Mouse (Mus musculus) midbrain, postnatal 0 days (tissue): ENCODE data around the gene Kcnma1. TPM values are rescaled to one million over a fixed set of nuclear protein-coding genes. Genes with fewer than 3 reads are reported as not detected.
A peak's percentile ranks its signal among the peaks of the same experiment; 100 is the strongest.

Experiments used
- ATAC-seq: fragments of 200-750 bp; cut with Nextera tagmentation; 2 replicates; pipeline ENCODE4 v1.8.0; 2017; ENCODE audit warnings: moderate number of reproducible peaks, mild to moderate bottlenecking, moderate TSS enrichment, moderate library complexity; ENCODE audit not compliant: low FRiP score
- DNase-seq: peaks from one replicate; pipeline ENCODE4 v3.0.0-alpha.2; 2015; ENCODE audit warnings: low spot score
- H3K27ac ChIP-seq: fragments of 300-500 bp; sonication (generic); 2 replicates; pipeline ENCODE4 v1.5.1; 2014; ENCODE audit warnings: low read depth, mild to moderate bottlenecking, low read length, mixed read lengths
- H3K27me3 ChIP-seq: fragments of 300-500 bp; sonication (generic); 2 replicates; pipeline ENCODE4 v1.6.1; 2014; ENCODE audit warnings: low read length, control low read depth, mixed read lengths; ENCODE audit not compliant: insufficient read depth
- H3K36me3 ChIP-seq: fragments of 300-500 bp; sonication (generic); 2 replicates; pipeline ENCODE4 v1.6.1; 2014; ENCODE audit warnings: low read length, control low read depth, mixed read lengths; ENCODE audit not compliant: insufficient read depth
- H3K4me1 ChIP-seq: fragments of 300-500 bp; sonication (generic); 2 replicates; pipeline ENCODE4 v1.6.1; 2014; ENCODE audit warnings: mild to moderate bottlenecking, control low read depth, antibody characterized with exemption, low read length, mixed read lengths; ENCODE audit not compliant: insufficient read depth
- H3K4me2 ChIP-seq: fragments of 300-500 bp; sonication (generic); 2 replicates; pipeline ENCODE4 v1.6.1; 2014; ENCODE audit warnings: low read depth, mild to moderate bottlenecking, low read length, mixed read lengths; ENCODE audit not compliant: poor library complexity, severe bottlenecking
- H3K4me3 ChIP-seq: fragments of 300-500 bp; sonication (generic); 2 replicates; pipeline ENCODE4 v1.5.1; 2014; ENCODE audit warnings: low read depth, mild to moderate bottlenecking, low read length, moderate library complexity
- H3K9ac ChIP-seq: fragments of 300-500 bp; sonication (generic); replicated peaks from 2 replicates; pipeline ENCODE4 v1.6.1; 2014; ENCODE audit warnings: mild to moderate bottlenecking, low read length, moderate library complexity, mixed read lengths; ENCODE audit not compliant: poor library complexity, severe bottlenecking
- H3K9me3 ChIP-seq: fragments of 300-500 bp; sonication (generic); 2 replicates; pipeline ENCODE4 v1.6.1; 2016; ENCODE audit warnings: low read length, control low read depth
- CTCF ChIP-seq: IDR thresholded peaks from 2 replicates; pipeline ENCODE4 v1.5.1; 2016; ENCODE audit warnings: antibody characterized with exemption, mild to moderate bottlenecking
- WGBS: fragments of 180-500 bp; shearing (Covaris S2); extraction: QIAGEN DNeasy Blood & Tissue Kit; methylation state at CpG from one replicate; pipeline ENCODE4 v1.1.7; 2014; 5-methylcytosine and 5-hydroxymethylcytosine counted together
- polyA plus RNA-seq: library from polyadenylated mRNA; unstranded; fragments of >200 nt; fragmentation: Nextera tagmentation; extraction: Ambion mirVana; gene quantifications from 2 replicates; pipeline ENCODE4 v1.2.1, GENCODE M21; 2015
- total RNA-seq: library from RNA; depleted of rRNA; stranded (reverse); fragments of >200 nt; gene quantifications from 2 replicates; pipeline ENCODE4 v1.2.3, GENCODE M21; 2014

The Kcnma1 gene
- total and polyA plus RNA-seq, 2 experiments from 2014 or later = 20.6 to 45.7 TPM

GRCm38 (mm10) chr14:23714396-23715131, 299.7 kb downstream of the Kcnma1 start:
- Histone ChIP-seq H3K9ac (no peak overlapping the region), H3K9me3 (no peaks in the 10 kb centered on the region), H3K36me3 (no peaks in the 10 kb centered on the region), H3K4me3 (no peak overlapping the region), H3K4me1 (no peaks in the 10 kb centered on the region), H3K27me3 (no peaks in the 10 kb centered on the region), H3K4me2 (no peak overlapping the region), H3K27ac (no peak overlapping the region)
- 61% methylated on average over 7 of the region's 7 CpGs for WGBS
- TF ChIP-seq CTCF = no peak
- no peak for DNase-seq
- 0 out of 2 replicates have a peak, but pooled peaks have one; percentile 27 for ATAC-seq

DNA sequence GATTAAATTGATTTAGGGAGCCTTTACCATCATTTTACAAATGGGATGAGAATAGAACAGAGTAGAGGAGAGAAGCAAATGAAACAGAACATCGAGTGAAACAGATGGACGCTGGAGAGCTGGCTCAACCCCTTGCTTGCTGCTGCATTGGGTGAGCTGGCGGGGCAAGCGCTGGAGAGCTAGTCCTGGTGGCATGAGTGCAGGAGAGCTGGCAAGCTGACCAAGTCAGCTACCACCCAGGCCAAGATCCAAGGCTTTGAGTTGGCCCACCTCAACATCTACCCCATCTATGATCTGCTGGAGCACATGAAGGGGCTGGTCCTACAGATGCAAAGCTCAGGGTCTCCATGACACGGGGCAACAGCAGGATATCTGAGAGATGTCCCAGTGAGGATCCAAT, 301.4 kb downstream of the Kcnma1 start:
- no peak for TF ChIP-seq CTCF
- H3K4me2 ChIP-seq = no peak overlapping the region
- H3K27ac ChIP-seq = no peak overlapping the region
- 93% methylated on average over 5 of the region's 5 CpGs for WGBS
- H3K4me1 ChIP-seq = no peaks in the 10 kb centered on the region
- no peaks in the 10 kb centered on the region for H3K27me3 ChIP-seq
- no peak overlapping the region for H3K4me3 ChIP-seq
- no peaks in the 10 kb centered on the region for H3K36me3 ChIP-seq
- ATAC-seq (no peak), DNase-seq (no peak)
- H3K9ac ChIP-seq = no peak overlapping the region
- no peaks in the 10 kb centered on the region for H3K9me3 ChIP-seq

DNA sequence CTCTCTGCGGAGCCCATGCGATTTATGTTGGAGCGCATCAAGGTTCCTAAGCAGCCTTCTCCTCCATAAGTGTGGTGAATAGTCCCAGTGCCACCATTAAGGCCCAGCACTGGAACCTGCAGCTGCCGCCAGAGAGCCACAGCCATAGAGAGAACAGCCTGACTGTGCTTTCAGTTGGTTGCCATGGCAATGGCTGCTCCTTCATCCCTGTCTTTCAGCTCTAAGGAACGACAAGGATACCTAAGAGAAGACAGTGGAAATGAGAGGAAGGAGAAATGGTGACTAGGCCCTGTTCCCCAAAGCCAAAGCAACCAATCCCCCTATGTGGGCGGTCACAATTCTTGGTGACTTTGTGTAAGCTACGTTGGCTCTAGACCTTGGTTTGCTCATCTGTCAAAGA, 303.3 kb downstream of the Kcnma1 start:
- no peak overlapping the region for H3K4me3 ChIP-seq

DNA sequence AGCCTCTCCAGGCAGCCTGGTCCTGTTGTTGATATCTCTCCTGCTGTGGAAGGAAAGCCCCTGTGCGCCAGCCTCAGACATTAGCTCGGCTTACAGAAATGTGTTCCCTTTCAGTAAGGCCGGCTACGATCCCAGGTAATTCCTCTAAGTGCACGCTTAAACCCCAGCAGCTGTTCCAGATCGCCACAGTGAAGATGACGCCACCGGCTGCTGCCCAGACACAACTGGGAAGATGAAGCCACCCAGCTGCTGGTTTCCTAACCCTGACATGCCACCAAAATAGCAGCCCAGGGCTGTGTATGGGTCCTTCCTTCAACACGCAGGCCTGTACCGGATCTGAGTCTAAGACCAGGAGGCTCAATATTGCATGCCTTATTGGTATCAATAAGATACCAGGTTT, 307.5 kb downstream of the Kcnma1 start:
- Histone ChIP-seq H3K4me3 (no peak overlapping the region), H3K4me1 (0 out of 2 replicates have a peak, but pooled peaks cover 3% of the 10 kb centered on the region), H3K9ac (no peak overlapping the region), H3K27me3 (no peaks in the 10 kb centered on the region), H3K4me2 (no peak overlapping the region), H3K27ac (no peak overlapping the region), H3K9me3 (no peaks in the 10 kb centered on the region), H3K36me3 (no peaks in the 10 kb centered on the region)
- WGBS = 73% methylated on average over 10 of the region's 10 CpGs
- ATAC-seq (no peak), DNase-seq (no peak)
- TF ChIP-seq CTCF = no peak

More for the DNA sequence above, 303.3 kb downstream of the Kcnma1 start:
- no peaks in the 10 kb centered on the region for H3K9me3 ChIP-seq
- H3K4me2 ChIP-seq = no peak overlapping the region
- no peaks in the 10 kb centered on the region for H3K4me1 ChIP-seq
- 65% methylated on average over 7 of the region's 7 CpGs for WGBS
- ATAC-seq (no peak), DNase-seq (peak; percentile 54)
- H3K27ac ChIP-seq = 0 out of 2 replicates have a peak overlapping the region, but pooled peaks have one; percentile 27
- H3K36me3 ChIP-seq = no peaks in the 10 kb centered on the region
- no peaks in the 10 kb centered on the region for H3K27me3 ChIP-seq
- no peak for TF ChIP-seq CTCF
- no peak overlapping the region for H3K9ac ChIP-seq

GRCm38 (mm10) chr14:23705647-23706046, 308.6 kb downstream of the Kcnma1 start:
- DNase-seq = no peak
- H3K4me1 ChIP-seq = 0 out of 2 replicates have a peak, but pooled peaks cover 3% of the 10 kb centered on the region
- no peak overlapping the region for H3K27ac ChIP-seq
- WGBS = 45% methylated on average over 3 of the region's 3 CpGs
- H3K9ac ChIP-seq = no peak overlapping the region
- H3K4me2 ChIP-seq = no peak overlapping the region
- ATAC-seq = no peak
- H3K9me3 ChIP-seq = no peaks in the 10 kb centered on the region
- no peak overlapping the region for H3K4me3 ChIP-seq
- H3K27me3 ChIP-seq = no peaks in the 10 kb centered on the region
- TF ChIP-seq CTCF = no peak
- no peaks in the 10 kb centered on the region for H3K36me3 ChIP-seq

GRCm38 (mm10) chr14:23704303-23704702, 310.0 kb downstream of the Kcnma1 start:
- H3K36me3 ChIP-seq = no peaks in the 10 kb centered on the region
- no peak for DNase-seq
- H3K9me3 ChIP-seq = no peaks in the 10 kb centered on the region
- no peaks in the 10 kb centered on the region for H3K27me3 ChIP-seq
- H3K27ac ChIP-seq = no peak overlapping the region
- no peak for TF ChIP-seq CTCF
- no peak overlapping the region for H3K4me2 ChIP-seq
- no peak for ATAC-seq
- 0 out of 2 replicates have a peak, but pooled peaks cover 3% of the 10 kb centered on the region for H3K4me1 ChIP-seq
- H3K9ac ChIP-seq = no peak overlapping the region
- no peak overlapping the region for H3K4me3 ChIP-seq
